Mouse (Mus musculus): ENCODE results near the gene Ski. TPM values are rescaled to one million over a fixed set of nuclear protein-coding genes. Genes with fewer than 3 reads are reported as not detected.

The Ski gene
- total and polyA plus RNA-seq, 2 experiments from 2014 or later: 9.3 to 53.2 TPM

DNA sequence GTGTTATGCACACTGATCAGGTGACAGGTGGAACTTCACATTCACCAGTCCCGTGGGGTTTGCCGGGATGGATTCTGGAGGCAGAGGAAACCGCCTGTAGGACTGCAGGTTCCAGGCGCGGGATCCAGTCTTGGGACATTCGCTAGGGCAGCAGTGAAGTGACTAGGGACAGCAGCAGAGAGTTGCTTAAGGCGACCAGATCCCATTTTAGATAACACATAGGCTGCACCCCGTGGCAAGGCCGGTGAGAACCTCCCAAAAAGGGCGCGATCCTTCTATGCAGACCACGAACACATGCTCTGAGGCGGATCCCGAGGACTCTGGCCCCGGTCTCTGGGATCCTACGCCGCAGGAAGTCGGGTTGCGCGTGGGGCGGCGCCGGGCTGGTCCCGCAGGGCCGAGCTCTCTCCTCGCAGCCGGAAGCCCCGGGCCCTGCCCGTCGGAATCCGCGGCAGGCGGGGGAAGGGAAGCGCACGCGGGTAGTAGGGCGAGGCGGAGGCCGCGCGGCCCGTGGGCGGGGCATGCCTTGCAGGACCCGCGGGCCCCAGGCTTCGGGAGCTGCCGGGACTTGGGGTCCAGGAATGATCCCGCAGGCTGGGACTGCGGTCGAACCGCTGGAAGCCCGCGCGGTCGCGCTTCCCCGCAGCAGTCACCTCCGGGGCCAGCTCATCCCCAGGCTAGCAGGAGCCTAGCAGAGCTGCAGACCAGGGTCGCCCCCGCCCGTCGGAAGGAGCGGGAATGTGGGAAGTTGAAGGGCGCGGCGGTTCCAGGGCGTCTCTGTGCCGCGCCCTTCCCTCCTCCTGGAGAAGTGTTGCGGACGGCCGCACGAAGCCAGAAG is 71.9 kb downstream of the Ski start:
- peak overlapping the region; percentile 74 for H3K4me2 ChIP-seq (ENCODE audit: low read depth, low read length)
- DNase-seq (ENCODE audit: low spot score): peak; percentile 84
- no peaks in the 10 kb centered on the region for H3K27me3 ChIP-seq (ENCODE audit: control insufficient read depth, insufficient read depth, low read length)
- H3K9me3 ChIP-seq (replicated peaks; ENCODE audit: control insufficient read depth, low read length): no peaks in the 10 kb centered on the region
- peaks cover 1% of the 10 kb centered on the region; the same call in 1 of the 2 replicates for H3K36me3 ChIP-seq (replicated peaks; ENCODE audit: control insufficient read depth, insufficient read depth, low read length)
- peak overlapping the region; percentile 46 for H3K4me3 ChIP-seq (ENCODE audit: low read depth, low read length)
- WGBS: 5% methylated on average over 65 of the region's 73 CpGs
- peak overlapping the region; percentile 79 for H3K27ac ChIP-seq (ENCODE audit: low read depth)
- no peak for TF ChIP-seq CTCF (IDR thresholded peaks at IDR 0.05; ENCODE audit: low read depth)
- peak; percentile 90 for TF ChIP-seq EP300 (IDR thresholded peaks at IDR 0.05; ENCODE audit: low read depth)
- H3K9ac ChIP-seq (replicated peaks; ENCODE audit: low read depth, low read length): peak overlapping the region; percentile 61
- H3K4me1 ChIP-seq (ENCODE audit: control insufficient read depth, insufficient read depth): peaks cover 22% of the 10 kb centered on the region
- peak; percentile 91 for ATAC-seq (ENCODE audit: insufficient read depth, low read depth)

DNA sequence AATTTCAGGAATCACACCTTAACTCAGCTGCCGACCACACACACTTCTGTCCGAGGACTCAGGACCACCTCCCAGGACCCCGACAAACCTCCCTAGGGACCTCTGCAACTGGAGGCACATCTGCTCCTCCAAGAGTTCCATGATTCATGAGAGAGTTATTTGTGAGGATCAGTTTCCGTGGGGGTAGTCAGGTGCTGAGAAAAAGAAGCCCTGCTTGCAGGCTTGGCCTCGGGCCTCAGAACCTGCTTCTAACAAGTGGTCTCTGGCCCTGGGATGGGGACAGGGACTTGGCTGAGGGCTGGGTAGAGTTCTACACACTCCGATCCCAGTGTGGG is 72.5 kb downstream of the Ski start:
- Histone ChIP-seq H3K4me1 (ENCODE audit: control insufficient read depth, insufficient read depth) (peaks cover 23% of the 10 kb centered on the region), H3K27ac (ENCODE audit: low read depth) (peak overlapping the region; percentile 79), H3K27me3 (ENCODE audit: control insufficient read depth, insufficient read depth, low read length) (no peaks in the 10 kb centered on the region), H3K4me3 (ENCODE audit: low read depth, low read length) (no peak overlapping the region), H3K9me3 (replicated peaks; ENCODE audit: control insufficient read depth, low read length) (no peaks in the 10 kb centered on the region), H3K4me2 (ENCODE audit: low read depth, low read length) (peak overlapping the region; percentile 74), H3K9ac (replicated peaks; ENCODE audit: low read depth, low read length) (no peak overlapping the region), H3K36me3 (replicated peaks; ENCODE audit: control insufficient read depth, insufficient read depth, low read length) (no peaks in the 10 kb centered on the region; the same call in 1 of the 2 replicates)
- ATAC-seq (ENCODE audit: insufficient read depth, low read depth) (no peak), DNase-seq (ENCODE audit: low spot score) (no peak)
- WGBS: 62% methylated on average over 6 of the region's 6 CpGs
- TF ChIP-seq EP300 (IDR thresholded peaks at IDR 0.05; ENCODE audit: low read depth) (no peak), CTCF (IDR thresholded peaks at IDR 0.05; ENCODE audit: low read depth) (no peak)

DNA sequence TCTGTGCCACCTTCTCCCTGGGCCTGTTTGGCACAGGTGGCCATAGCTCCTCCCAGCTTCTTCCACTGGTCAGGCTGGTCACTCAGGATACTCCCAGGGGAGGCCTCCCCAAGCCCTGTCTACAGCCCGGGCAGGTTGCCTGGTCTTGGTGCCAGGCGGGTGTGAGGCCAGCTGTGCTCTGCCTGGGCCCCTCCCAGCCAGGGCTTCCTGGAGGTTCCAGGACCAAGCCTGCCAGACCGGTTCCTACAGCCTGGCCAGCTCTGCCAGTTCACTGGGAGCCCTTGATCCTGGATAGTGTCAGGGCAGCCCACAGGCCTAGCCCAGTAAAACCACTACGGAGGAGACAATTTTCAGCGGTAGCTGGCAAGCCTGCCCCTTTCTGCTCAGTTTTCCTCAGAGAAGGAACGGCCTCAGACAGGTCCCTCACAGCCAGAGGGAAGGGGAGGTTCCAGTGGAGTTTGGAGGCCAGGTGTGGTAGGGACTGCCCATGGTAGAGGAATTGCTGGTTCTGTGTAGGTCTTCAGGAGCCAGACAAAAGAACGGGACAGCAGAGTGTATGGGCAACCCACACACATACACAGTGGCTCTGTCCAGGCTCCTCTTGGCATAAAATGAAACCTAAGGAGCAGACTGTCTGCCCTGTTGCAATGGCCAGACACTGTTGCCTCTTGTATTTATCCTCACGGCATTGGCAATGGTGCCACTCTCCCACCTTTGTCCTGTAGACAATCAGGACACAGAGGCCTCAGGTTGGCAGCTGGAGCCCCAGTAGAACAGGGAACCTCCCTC is 73.3 kb downstream of the Ski start:
- peaks cover 29% of the 10 kb centered on the region for H3K4me1 ChIP-seq (ENCODE audit: control insufficient read depth, insufficient read depth)
- no peak for TF ChIP-seq EP300 (IDR thresholded peaks at IDR 0.05; ENCODE audit: low read depth)
- TF ChIP-seq CTCF (IDR thresholded peaks at IDR 0.05; ENCODE audit: low read depth): no peak
- DNase-seq (ENCODE audit: low spot score) (no peak), ATAC-seq (ENCODE audit: insufficient read depth, low read depth) (no peak)
- H3K9ac ChIP-seq (replicated peaks; ENCODE audit: low read depth, low read length): no peak overlapping the region
- no peaks in the 10 kb centered on the region for H3K36me3 ChIP-seq (replicated peaks; ENCODE audit: control insufficient read depth, insufficient read depth, low read length)
- no peaks in the 10 kb centered on the region for H3K27me3 ChIP-seq (ENCODE audit: control insufficient read depth, insufficient read depth, low read length)
- no peak overlapping the region for H3K4me3 ChIP-seq (ENCODE audit: low read depth, low read length)
- WGBS: 60% methylated on average over 8 of the region's 8 CpGs
- H3K9me3 ChIP-seq (replicated peaks; ENCODE audit: control insufficient read depth, low read length): no peaks in the 10 kb centered on the region
- no peak overlapping the region for H3K27ac ChIP-seq (ENCODE audit: low read depth)
- no peak overlapping the region for H3K4me2 ChIP-seq (ENCODE audit: low read depth, low read length)

DNA sequence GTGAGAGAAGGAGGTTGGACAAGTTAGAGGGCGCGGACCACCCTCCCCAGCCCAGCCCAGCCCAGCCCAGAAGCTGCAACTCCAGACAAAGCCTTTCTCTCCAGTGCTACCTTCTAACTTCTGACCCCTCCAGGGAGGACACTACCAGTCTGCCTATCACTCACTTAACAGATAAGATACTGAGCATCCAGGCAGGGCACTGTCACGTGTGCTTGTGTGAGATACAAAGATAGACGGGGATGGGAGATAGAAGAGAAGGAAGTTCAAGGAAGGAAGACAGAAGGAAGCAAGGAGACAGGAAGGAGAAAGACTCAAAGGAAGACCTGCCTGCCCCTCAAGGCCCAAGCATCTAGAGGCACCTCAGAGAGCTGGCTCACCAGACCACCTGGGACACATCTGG is 73.9 kb downstream of the Ski start:
- H3K27ac ChIP-seq (ENCODE audit: low read depth): no peak overlapping the region
- no peaks in the 10 kb centered on the region for H3K27me3 ChIP-seq (ENCODE audit: control insufficient read depth, insufficient read depth, low read length)
- no peak overlapping the region for H3K9ac ChIP-seq (replicated peaks; ENCODE audit: low read depth, low read length)
- 68% methylated on average over 4 of the region's 4 CpGs for whole genome bisulfite sequencing
- DNase-seq (ENCODE audit: low spot score): no peak
- no peaks in the 10 kb centered on the region for H3K9me3 ChIP-seq (replicated peaks; ENCODE audit: control insufficient read depth, low read length)
- TF ChIP-seq EP300 (IDR thresholded peaks at IDR 0.05; ENCODE audit: low read depth) (no peak), CTCF (IDR thresholded peaks at IDR 0.05; ENCODE audit: low read depth) (no peak)
- no peak overlapping the region for H3K4me2 ChIP-seq (ENCODE audit: low read depth, low read length)
- H3K4me1 ChIP-seq (ENCODE audit: control insufficient read depth, insufficient read depth): peaks cover 33% of the 10 kb centered on the region
- H3K36me3 ChIP-seq (replicated peaks; ENCODE audit: control insufficient read depth, insufficient read depth, low read length): no peaks in the 10 kb centered on the region
- ATAC-seq (ENCODE audit: insufficient read depth, low read depth): no peak
- no peak overlapping the region for H3K4me3 ChIP-seq (ENCODE audit: low read depth, low read length)

DNA sequence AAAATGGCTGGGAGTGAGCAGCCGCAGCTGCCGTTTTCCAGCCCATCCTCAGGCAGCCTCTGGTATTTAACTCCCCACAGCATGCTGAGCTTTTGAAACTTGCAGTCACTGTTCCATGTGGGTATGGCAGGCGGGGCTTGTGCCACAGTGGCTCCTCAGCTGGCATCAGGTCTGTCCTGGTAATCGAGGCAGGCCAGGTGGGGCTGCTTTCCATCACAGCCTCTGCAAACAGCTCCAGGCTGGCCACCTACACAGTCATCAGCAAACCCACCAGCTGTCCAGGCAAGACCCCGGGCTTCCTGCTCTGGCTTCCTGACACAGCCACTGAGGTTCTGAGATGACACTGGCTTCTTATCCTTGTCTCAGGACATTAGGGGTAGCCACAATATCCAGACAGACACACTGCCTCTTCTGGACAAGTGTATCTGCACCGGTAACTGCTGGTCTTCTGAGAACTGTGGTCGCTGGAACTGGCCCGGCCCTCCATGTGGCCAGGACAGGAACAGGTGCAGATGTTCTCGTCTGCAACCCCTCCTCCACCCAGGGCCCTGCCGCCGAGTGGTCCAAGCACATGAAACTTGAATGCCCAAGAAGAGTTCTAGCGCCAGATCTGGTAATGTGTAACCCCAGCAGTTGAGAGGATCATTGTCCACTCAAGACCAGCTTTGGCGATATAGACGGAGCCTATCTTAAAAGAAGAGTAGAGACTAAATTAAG is 76.1 kb downstream of the Ski start:
- Histone ChIP-seq H3K4me3 (ENCODE audit: low read depth, low read length) (no peak overlapping the region), H3K27me3 (ENCODE audit: control insufficient read depth, insufficient read depth, low read length) (no peaks in the 10 kb centered on the region), H3K4me2 (ENCODE audit: low read depth, low read length) (no peak overlapping the region), H3K4me1 (ENCODE audit: control insufficient read depth, insufficient read depth) (peaks cover 29% of the 10 kb centered on the region), H3K9me3 (replicated peaks; ENCODE audit: control insufficient read depth, low read length) (no peaks in the 10 kb centered on the region), H3K9ac (replicated peaks; ENCODE audit: low read depth, low read length) (no peak overlapping the region), H3K27ac (ENCODE audit: low read depth) (no peak overlapping the region), H3K36me3 (replicated peaks; ENCODE audit: control insufficient read depth, insufficient read depth, low read length) (no peaks in the 10 kb centered on the region)
- no peak for DNase-seq (ENCODE audit: low spot score)
- WGBS: 69% methylated on average over 14 of the region's 14 CpGs
- no peak for TF ChIP-seq CTCF (IDR thresholded peaks at IDR 0.05; ENCODE audit: low read depth)
- no peak for ATAC-seq (ENCODE audit: insufficient read depth, low read depth)
